Comparison of ENCODE assay signal across 14 mouse cellular contexts in the genomic region with DNA sequence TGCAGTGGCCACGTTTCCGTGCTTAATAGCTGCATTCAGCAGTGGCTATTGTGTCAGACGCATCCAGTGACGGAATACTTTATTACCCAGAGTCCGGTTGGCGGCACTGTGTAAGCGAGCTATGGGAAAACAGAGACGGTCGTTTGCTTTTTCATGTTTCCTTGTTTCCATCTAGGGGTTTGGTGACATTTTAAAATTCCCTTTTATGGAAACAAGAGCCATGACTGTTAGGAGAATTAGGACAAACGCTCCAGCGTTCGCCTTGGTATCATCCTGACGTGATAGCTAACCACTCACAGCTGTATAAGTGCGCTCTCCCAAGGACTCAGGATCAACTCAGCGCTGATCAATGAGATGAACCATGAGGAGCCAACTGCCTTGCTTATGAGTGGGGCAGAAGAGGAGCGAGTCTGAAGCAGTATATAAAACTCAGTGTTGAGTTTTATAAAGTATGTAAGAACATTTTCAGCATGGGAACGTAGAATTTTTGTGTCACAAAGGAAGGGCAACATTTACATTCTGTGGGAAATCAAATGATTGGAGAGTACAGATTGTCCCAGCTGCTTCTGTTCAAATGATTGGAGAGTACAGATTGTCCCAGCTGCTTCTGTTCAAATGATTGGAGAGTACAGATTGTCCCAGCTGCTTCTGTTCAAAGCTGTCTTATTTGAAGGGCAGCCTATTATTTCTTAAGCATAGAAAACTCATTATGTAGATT.
A peak's percentile ranks its signal among the peaks of the same experiment; 100 is the strongest.
DNase-seq lines count a peak whose midpoint lies in the region; ATAC-seq lines count a peak whose summit lies in the region.
"Had no signal": no experiment of that assay in that cellular context is flagged by ENCODE, and none has a peak within 500 bp of the region (broad histone marks: within the 10 kb centered on the region; RNA-seq: fewer than 3 reads in every experiment).

No protein-coding gene starts in this region.

- H3K27ac ChIP-seq in limb, embryonic 13.5 days: no peak overlapping the region
- no peak overlapping the region for H3K27ac ChIP-seq in limb, embryonic 10.5 days
- H3K27ac ChIP-seq in hindbrain, embryonic 14.5 days: 0 out of 2 replicates have a peak overlapping the region, but pooled peaks have one; percentile 46
- no peak overlapping the region for H3K27ac ChIP-seq in neural tube, embryonic 12.5 days
- H3K27ac ChIP-seq: liver, embryonic 14.5 days had no signal

- H3K4me3 ChIP-seq in limb, embryonic 13.5 days: no peak overlapping the region
- no peak overlapping the region for H3K4me3 ChIP-seq in limb, embryonic 10.5 days
- H3K4me3 ChIP-seq in hindbrain, embryonic 14.5 days (replicated peaks; ENCODE audit: low read length): peak overlapping the region; percentile 17
- no peak overlapping the region for H3K4me3 ChIP-seq in neural tube, embryonic 12.5 days
- H3K4me3 ChIP-seq: heart, embryonic 12.5 days had no signal

- H3K36me3 ChIP-seq in limb, embryonic 13.5 days: 0 out of 2 replicates have a peak, but pooled peaks cover 4% of the 10 kb centered on the region
- H3K36me3 ChIP-seq in limb, embryonic 10.5 days: no peaks in the 10 kb centered on the region
- H3K36me3 ChIP-seq in hindbrain, embryonic 14.5 days (replicated peaks; ENCODE audit: control insufficient read depth, insufficient read depth): no peaks in the 10 kb centered on the region
- no peaks in the 10 kb centered on the region for H3K36me3 ChIP-seq in neural tube, embryonic 12.5 days
- H3K36me3 ChIP-seq: heart, embryonic 12.5 days had no signal

- peak; percentile 47 for DNase-seq in embryo, embryonic 10.5 days (ENCODE audit: low spot score)
- DNase-seq in embryo, embryonic 9.5 days (ENCODE audit: extremely low spot score): no peak
- DNase-seq in limb, embryonic 10.5 days (ENCODE audit: low spot score): no peak
- peak; percentile 48 for DNase-seq in hindbrain, embryonic 14.5 days (ENCODE audit: low spot score)
- no peak for DNase-seq in yolk sac, embryonic 10.5 days (ENCODE audit: low spot score)
- DNase-seq in adrenal gland, postnatal 10 days: no peak
- DNase-seq: adrenal gland, postnatal 14 days; cerebellum, adult 9-11 months; layer of hippocampus, postnatal 36 days; spleen, adult 18-20 months had no signal

- no peak overlapping the region for H3K9ac ChIP-seq in limb, embryonic 13.5 days
- H3K9ac ChIP-seq in hindbrain, embryonic 14.5 days: peak overlapping the region; percentile 31; the same call in 1 of the 2 replicates
- no peak overlapping the region for H3K9ac ChIP-seq in neural tube, embryonic 12.5 days
- H3K9ac ChIP-seq: heart, embryonic 12.5 days; liver, embryonic 14.5 days had no signal

- no peaks in the 10 kb centered on the region for H3K27me3 ChIP-seq in limb, embryonic 13.5 days
- H3K27me3 ChIP-seq in limb, embryonic 10.5 days (ENCODE audit: low read depth, poor library complexity, severe bottlenecking): no peaks in the 10 kb centered on the region
- H3K27me3 ChIP-seq in hindbrain, embryonic 14.5 days (ENCODE audit: control insufficient read depth, insufficient read depth, low read length): no peaks in the 10 kb centered on the region
- peaks cover 4% of the 10 kb centered on the region for H3K27me3 ChIP-seq in neural tube, embryonic 12.5 days (replicated peaks)
- H3K27me3 ChIP-seq: heart, embryonic 12.5 days had no signal

- peaks cover 23% of the 10 kb centered on the region for H3K4me1 ChIP-seq in limb, embryonic 13.5 days
- peaks cover 28% of the 10 kb centered on the region for H3K4me1 ChIP-seq in limb, embryonic 10.5 days
- peaks cover 14% of the 10 kb centered on the region for H3K4me1 ChIP-seq in hindbrain, embryonic 14.5 days (replicated peaks; ENCODE audit: control insufficient read depth, insufficient read depth, low read length)
- peaks cover 21% of the 10 kb centered on the region for H3K4me1 ChIP-seq in neural tube, embryonic 12.5 days

- 0 out of 2 replicates have a peak, but pooled peaks have one; percentile 44 for ATAC-seq in limb, embryonic 13.5 days (ENCODE audit: low FRiP score, low read depth)
- peak; percentile 73; the same call in 1 of the 2 replicates for ATAC-seq in hindbrain, embryonic 14.5 days (ENCODE audit: low FRiP score)
- peak; percentile 76 for ATAC-seq in neural tube, embryonic 12.5 days (ENCODE audit: low FRiP score, low read depth)

- WGBS in limb, embryonic 13.5 days: 46% methylated on average over 17 of the region's 17 CpGs
- 77% methylated on average over 17 of the region's 17 CpGs for WGBS in limb, embryonic 10.5 days
- 32% methylated on average over 17 of the region's 17 CpGs for WGBS in hindbrain, embryonic 14.5 days
- WGBS in neural tube, embryonic 12.5 days: 30% methylated on average over 17 of the region's 17 CpGs

- no peaks in the 10 kb centered on the region for H3K9me3 ChIP-seq in limb, embryonic 13.5 days
- H3K9me3 ChIP-seq in limb, embryonic 10.5 days (replicated peaks): 0 out of 2 replicates have a peak, but pooled peaks cover 2% of the 10 kb centered on the region
- H3K9me3 ChIP-seq in hindbrain, embryonic 14.5 days (ENCODE audit: control insufficient read depth, low read length): no peaks in the 10 kb centered on the region
- H3K9me3 ChIP-seq in neural tube, embryonic 12.5 days: no peaks in the 10 kb centered on the region

- H3K4me2 ChIP-seq in limb, embryonic 13.5 days (replicated peaks): no peak overlapping the region
- H3K4me2 ChIP-seq in hindbrain, embryonic 14.5 days (replicated peaks): peak overlapping the region; percentile 48
- H3K4me2 ChIP-seq in neural tube, embryonic 12.5 days (replicated peaks): peak overlapping the region; percentile 43
- H3K4me2 ChIP-seq: heart, embryonic 12.5 days had no signal

Comparison
In these comparisons a context has a peak if more than half of its experiments do, and no peak if none do; other contexts are left out.
1. DNase-seq: peak in embryo, embryonic 10.5 days (single experiment) and hindbrain, embryonic 14.5 days (single experiment); none in embryo, embryonic 9.5 days (single experiment), limb, embryonic 10.5 days (single experiment), yolk sac, embryonic 10.5 days (single experiment) and adrenal gland, postnatal 10 days (single experiment).
2. Peak in every context shown above with its lines, with median percentiles within 50 percentile points of each other: ATAC-seq.